24 mouse cellular contexts compared by ENCODE assay signal in the genomic region with DNA sequence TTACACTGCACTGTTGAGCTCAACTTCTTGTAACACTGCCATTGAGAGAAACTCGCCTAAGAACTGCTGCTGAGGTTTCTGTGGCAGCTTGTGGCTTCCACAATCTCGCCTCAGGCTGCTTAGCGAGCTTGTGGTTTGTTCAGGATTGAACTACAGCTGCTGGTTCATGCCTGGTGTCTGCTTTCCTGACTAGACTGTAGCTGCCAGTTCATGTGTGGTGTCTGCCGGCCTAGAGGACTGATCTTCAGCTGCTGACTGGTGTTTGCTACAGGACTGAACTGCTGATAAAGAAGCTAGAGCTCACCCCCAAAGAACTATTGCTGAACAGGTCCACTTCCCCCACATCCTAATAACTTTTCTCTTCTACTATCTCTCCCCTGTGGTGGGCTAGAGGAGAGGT.
"Had no signal": no experiment of that assay in that cellular context is flagged by ENCODE, and none has a peak within 500 bp of the region (broad histone marks: within the 10 kb centered on the region; RNA-seq: fewer than 3 reads in every experiment).

No protein-coding gene starts in this region.

- H3K4me2 ChIP-seq: embryonic facial prominence, embryonic 12.5 days; embryonic facial prominence, embryonic 13.5 days; embryonic facial prominence, embryonic 15.5 days; forebrain, embryonic 12.5 days; forebrain, embryonic 13.5 days; forebrain, embryonic 15.5 days had no signal

- H3K36me3 ChIP-seq: embryonic facial prominence, embryonic 10.5 days; embryonic facial prominence, embryonic 12.5 days; embryonic facial prominence, embryonic 13.5 days; embryonic facial prominence, embryonic 15.5 days; forebrain, embryonic 10.5 days; forebrain, embryonic 12.5 days; forebrain, embryonic 15.5 days had no signal

- H3K27me3 ChIP-seq: embryonic facial prominence, embryonic 12.5 days; embryonic facial prominence, embryonic 13.5 days; embryonic facial prominence, embryonic 15.5 days; forebrain, embryonic 12.5 days; forebrain, embryonic 13.5 days; forebrain, embryonic 15.5 days had no signal

- H3K4me3 ChIP-seq: embryonic facial prominence, embryonic 10.5 days; embryonic facial prominence, embryonic 12.5 days; embryonic facial prominence, embryonic 13.5 days; embryonic facial prominence, embryonic 15.5 days; erythroblast, embryonic 14.5 days; forebrain, embryonic 10.5 days; forebrain, embryonic 12.5 days; forebrain, embryonic 13.5 days; forebrain, embryonic 15.5 days; gastrocnemius, adult 2 months; heart, adult 2 months had no signal

- DNase-seq: cerebellum, adult 9-11 months; cerebellum, postnatal 10 days; cerebellum, postnatal 14 days; cerebellum, postnatal 25 days; cerebellum, postnatal 36 days; embryo, embryonic 11 days; forebrain, postnatal 0 days; gastrocnemius, adult 2 months; gastrocnemius, postnatal 10 days; gastrocnemius, postnatal 14 days; gastrocnemius, postnatal 25 days; gastrocnemius, postnatal 36 days; heart, adult 11 months; heart, adult 18-20 months; heart, adult 2 months had no signal
